Mouse (Mus musculus): ENCODE data around the gene Col25a1.

Gene Col25a1

DNA sequence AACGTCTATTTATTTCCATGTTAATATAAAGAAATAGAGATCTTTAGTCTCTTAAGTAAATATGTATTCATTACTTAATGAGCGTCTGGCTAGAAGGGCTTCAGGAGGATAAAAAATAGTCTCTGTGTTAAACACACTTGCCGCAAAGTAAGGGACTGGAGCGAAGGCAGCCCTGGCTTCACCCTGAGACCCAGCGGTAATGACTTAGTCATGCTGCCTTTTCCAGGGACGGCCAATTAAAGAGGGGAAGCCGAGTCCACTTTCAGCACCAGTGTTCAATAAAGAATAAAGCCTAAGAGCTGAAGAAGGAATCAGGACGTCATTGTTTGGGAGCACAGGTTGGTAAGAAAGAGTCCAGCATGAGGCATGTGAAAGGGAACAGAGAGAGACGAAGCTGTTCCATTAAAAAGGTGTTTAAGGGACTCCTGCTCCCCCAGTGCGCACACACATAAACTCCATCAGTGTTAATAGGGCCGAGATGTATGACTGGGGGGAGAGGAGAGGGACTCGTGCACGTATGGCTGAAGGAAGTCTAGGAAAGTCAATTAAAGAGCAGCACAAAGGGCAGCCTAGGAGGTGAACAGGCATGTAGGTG, 30.1 kb downstream of the Col25a1 start:
- no peak for DNase-seq (ENCODE audit: low read depth, low spot score)

DNA sequence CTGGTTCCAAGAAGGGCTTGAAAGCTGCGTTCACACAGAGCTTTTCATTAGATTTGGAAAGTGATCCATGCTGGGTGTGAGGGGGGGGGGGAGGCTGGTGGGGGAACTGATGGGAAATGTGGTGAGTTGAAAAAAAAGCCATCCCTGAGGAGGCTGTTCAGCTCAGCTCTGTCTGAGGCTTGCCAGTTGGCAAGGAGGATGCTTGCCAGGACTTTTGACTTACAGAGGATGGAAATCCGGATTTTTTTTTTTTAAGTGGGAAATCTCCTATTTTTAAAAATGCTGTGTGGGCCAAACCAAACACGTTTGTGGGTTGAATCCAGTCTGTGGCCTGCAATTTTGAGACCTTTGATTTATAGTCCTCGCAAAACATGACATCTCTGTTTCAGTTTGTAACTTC, 35.6 kb downstream of the Col25a1 start:
- no peak for DNase-seq (ENCODE audit: low read depth, low spot score)

DNA sequence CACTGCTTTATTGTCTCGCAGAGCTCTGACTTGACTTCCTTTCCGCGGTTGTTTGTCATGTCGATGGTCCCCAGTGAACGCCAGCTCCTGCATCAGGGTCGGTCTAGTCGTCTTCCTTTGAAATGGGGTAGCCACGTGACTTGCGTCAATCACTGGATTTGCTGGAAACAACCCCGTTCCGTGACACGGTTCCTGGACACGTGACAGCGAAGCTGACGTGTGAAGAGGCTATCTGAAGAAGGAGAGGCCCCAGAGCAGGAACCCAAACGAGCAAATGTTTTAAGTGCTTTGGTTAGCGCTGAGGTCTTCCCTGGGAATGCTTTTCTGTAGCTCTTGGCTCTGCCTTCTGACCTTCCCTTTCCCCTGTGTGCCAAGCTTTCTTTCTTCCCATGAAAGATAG, 41.5 kb downstream of the Col25a1 start:
- no peak for DNase-seq (ENCODE audit: low read depth, low spot score)

DNA sequence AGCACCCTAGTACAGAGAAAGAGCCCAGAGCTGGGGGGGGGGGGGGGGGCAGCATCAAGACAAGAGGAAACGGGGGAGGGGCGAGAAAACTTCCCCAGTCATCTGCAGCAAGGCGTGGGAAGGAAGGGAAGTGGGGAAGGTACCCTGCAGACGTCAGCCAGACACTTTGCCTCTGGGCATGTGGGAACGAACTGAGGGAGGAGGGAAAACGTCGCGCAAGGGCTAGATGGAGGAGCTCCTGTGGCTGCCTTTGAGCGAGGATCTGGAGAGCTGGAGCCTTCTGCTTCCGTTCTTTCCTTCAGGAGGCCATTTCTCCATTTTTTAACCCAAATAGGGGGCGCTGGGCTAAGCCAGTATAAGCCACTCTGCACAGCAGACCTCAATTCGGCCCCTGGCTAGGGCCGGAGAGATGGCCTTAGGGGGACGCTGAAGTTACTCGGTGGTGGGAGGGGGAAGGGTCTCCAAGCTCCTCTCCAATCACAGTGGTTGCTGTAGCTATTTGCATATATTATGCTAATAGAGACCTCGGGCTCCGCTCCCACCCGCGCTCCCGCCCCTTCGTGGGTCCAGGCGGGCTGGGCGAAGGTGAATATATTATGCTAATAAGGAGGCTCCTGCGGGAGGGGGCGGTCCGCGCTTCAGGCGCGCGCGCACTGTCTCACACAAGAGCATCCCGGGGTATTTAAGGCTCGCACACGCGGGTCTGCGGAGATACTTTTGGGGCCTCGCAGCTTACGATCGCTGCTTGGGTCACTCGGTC, 49.1 kb downstream of the Col25a1 start:
- DNase-seq (ENCODE audit: low read depth, low spot score), result peak; percentile 8

DNA sequence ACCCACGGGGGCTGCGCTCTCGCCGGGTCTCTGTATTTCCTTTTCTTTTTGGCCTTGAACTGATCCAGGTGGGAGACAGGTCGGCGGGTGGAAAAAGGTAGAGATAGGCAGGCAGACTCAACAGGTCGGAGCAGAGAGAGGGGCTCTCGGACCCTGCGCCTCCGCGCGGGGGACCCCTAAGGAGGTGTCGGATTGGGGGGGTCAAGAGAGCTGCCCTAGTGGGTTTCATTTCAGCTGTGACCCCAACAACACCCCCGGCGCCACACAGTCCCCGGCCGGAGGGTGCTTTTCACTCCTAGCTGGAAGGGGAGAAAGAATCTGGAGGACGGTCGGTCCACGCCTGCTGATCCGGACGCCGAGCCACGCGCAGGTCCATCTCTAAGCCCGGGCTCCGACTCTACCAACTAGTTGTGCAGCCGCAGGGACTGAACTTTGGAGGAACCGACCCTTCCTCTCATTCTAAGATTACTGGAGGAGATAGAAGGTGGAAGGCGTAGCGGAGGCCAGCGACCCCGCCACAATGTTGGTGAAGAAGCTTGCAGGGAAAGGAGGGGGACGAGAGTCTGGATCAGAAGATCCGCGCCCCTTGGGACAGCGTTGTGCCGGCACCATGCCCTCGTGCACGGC, 49.8 kb downstream of the Col25a1 start:
- no peak for DNase-seq (ENCODE audit: low read depth, low spot score)

DNA sequence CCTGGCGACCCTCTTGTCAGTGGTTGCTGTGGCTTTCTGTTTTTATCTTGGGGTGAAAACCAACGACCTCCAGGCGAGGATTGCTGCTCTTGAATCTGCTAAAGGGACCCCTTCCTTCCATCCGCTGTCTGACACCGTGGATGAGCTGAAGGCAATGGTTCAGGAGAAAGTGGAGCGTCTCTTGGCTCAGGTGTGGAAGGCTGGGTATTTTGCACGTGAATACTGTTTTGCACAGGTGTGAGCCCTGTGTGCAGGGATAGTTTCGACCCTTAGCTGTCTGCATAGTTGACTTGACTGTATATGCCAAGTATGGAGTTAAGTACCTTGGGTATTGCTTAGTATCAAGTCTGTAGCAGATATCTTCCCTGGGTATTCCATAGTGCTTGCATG, 50.3 kb downstream of the Col25a1 start:
- no peak for DNase-seq (ENCODE audit: low read depth, low spot score)

DNA sequence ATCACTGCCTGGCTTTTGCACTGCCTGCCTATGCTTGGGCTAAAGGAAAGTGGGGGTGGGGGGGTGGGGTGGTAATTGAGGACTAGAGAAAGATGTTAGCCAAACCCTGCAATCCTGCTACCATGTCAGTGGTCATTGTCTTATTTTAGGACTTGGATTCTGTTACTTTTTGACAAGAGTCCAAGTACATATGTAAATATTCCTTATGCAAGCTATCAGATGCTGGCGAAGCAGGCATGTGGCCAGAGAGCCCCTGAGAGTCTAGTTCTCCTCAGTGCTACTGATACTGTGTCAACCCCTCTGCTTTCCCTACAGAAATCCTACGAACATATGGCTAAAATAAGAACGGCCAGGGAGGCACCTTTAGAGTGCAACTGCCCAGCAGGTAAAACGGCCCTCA, 51.1 kb downstream of the Col25a1 start:
- no peak for DNase-seq (ENCODE audit: low read depth, low spot score)

DNA sequence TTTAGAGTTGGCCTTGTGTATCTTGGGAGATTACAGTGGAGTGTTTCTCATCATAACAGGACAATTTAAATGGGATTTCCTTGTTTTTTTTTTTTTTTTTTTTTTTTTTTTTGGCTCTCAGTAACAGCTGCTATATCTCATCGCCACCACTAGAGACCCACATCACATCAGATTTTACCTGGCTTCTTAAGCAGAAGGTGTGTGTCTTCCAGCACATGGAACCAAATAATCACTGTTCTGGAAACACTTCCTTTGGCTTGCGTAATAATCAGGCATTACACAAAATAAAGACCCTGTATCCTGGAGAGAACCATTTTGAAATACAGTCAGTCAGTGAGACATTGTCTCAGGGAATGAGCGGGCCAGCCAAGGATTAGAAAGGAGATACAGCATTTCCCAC, 53.8 kb downstream of the Col25a1 start:
- no peak for DNase-seq (ENCODE audit: low read depth, low spot score)

DNA sequence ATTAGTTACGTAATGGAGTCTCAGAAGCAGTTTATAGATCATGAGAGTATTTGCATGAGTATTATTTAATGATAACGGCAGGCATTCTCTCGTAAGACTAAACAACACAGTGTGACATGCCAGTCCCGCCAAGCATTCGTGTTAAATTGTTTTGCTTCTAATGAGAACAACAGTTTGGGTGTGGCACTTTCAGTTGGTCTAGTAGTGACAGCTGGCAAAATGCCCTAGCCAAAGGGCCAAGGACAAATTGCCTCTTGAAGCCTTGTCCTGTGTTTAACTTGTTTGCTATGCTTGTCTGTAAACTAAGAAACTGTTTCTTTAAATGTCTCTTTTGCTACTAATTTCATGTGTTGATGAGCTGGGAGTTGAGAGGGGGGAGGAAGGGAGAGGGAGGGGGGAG, 56.3 kb downstream of the Col25a1 start:
- DNase-seq (ENCODE audit: low read depth, low spot score), result no peak

DNA sequence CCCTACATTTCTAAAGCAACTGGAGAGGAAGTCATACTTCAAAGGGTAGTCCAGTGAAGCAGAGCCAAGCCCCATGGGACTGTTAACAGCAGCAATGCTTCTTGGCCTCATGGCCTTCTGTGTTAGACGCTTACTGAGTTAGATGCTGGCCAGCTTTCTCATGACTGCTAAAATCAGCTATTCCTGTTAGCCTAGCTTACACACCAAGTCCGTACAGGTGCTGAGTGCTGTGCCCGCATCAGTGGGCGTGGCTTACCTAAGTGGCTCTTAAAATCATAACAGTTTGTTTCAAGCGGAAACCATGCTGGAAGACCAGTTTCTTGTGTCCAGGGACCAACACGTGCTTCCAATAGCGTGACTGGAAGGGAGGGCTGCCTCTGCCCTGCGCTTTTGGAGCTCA, 62.1 kb downstream of the Col25a1 start:
- no peak for DNase-seq (ENCODE audit: low read depth, low spot score)

DNA sequence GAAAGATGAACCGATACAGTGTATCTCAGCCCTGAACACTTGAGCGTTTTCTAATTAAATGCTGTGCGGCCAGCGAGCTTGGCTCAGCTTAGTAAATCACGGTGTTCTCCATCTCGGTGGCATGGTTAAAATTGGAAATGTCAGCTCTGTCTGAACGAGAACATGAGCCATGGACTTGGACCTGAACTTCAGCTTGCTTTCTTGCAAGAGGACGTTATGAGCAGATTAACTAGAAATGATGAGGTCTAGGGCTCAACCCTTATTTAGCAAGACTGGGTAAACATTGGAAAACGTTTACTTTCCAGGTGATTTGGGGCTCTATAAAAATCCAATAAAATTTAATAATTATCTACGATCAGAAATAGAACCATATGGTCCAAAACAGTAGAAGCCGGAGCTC, 83.3 kb downstream of the Col25a1 start:
- no peak for DNase-seq (ENCODE audit: low read depth, low spot score)

DNA sequence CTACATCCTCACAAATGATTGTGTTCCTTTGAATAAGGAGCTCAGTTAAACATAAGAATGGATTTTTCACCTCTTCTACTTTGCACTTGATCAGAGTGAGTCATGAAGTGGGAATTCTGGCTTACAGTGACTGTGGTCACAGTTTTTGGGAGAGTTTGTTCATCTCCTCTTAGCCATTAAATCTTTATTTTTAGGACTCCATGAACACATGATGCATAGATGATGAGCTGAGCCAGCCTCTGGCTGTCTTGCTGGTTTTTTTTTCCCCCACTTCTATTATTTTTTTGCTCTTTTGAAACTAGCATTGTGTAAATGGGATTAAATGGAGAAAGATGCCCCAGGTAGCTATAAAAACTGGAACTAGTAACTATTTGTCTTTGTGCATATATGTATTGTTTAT, 84.8 kb downstream of the Col25a1 start:
- DNase-seq (ENCODE audit: low read depth, low spot score), result no peak

DNA sequence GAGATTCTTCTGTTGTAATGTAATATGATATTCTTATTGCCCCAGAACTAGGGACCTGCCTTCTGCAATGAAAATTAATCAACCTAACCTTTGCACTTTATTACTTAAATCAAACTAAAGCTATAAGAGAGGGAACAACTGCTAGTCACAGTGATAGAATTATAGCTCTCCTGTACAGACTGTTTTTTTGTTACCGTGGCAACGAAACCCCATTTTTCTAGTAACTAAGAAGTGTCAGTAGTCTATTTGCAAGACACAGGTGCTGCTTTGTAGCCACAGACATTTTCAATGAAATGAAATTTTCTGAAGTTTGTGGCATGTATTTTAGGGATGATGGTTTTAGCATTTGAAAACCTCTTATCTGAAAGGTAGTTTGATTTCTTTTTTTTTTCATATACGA, 85.3 kb downstream of the Col25a1 start:
- no peak for DNase-seq (ENCODE audit: low read depth, low spot score)

DNA sequence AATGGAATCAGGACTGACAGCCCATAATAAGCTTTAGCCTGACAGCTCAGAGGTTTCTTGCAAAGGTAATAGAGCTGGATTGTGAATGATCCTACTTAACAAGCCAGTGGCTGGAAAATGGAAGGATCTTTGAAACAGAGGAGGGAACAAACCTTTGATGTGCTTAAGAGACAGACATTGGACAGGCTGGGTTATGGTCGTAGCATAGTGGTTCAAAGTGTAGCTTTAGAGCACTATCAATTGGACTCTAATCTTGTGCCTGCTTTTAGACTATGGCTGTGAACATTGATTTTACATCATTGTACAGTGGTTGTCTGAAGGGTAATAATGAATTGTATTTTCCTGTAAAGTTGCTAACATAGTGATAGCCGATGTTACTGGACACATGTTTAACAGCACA, 86.4 kb downstream of the Col25a1 start:
- no peak for DNase-seq (ENCODE audit: low read depth, low spot score)

DNA sequence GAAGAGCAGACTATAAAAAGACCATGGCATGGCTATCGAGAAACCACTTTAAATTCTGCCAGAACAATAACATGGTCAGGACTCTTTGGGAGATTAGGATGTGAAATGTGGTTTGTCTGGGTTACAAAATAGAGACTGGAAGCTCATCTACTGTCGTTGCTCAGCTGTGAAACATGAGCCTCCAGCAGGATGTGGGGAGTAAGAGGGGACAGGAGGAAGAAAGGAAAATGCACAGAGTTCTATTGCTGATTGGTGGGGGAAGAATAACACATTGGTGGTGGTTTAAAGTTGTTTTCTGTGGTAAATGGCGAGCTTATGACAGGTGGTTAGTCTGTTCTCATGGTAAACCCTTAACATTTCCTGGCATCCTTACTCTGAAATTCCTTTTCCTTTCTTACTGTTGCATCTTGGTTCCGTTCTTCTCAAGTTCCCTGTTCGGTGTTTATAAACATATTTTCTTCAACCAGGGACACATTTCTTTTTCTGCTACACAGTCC, 87.0 kb downstream of the Col25a1 start:
- no peak for DNase-seq (ENCODE audit: low read depth, low spot score)

DNA sequence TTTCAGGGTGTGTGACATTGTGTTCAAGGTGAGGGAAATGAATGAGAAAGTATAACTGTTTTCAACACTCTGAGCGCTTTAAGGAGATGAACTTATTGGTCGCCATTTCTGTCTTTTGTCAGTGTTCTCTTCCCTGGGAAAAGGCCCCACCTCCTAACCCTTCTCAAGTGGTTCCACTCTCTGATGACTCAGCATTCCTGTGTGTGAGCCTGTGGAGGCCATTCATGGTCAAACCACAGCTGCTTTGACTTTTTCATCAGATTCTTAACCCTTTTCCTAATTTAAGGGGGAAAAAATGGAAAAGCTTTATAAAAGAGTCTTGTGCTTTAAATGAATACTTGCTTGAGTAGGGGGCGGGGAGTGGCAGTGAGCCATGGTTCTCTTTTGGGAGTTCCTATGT, 89.5 kb downstream of the Col25a1 start:
- DNase-seq (ENCODE audit: low read depth, low spot score), result no peak

DNA sequence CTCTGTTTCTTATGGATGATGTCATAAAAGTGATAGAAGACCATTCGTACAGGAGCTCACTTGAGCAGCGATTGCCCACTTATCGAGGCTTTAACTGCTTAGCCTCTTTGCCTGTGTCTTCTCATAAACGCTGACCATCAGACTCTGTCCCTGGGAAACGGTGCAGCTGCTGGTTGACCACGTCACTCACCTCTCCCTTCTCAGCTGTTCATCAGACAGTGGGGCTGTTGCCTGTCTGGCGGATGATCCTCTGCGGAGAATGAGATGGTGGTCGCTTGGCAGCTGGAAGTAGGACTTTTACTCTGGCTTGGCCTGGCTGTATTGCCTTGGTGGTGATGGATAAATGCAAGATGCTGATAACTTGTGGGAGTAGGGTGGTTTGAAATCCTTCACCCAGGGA, 96.9 kb downstream of the Col25a1 start:
- DNase-seq (ENCODE audit: low read depth, low spot score), result no peak

DNA sequence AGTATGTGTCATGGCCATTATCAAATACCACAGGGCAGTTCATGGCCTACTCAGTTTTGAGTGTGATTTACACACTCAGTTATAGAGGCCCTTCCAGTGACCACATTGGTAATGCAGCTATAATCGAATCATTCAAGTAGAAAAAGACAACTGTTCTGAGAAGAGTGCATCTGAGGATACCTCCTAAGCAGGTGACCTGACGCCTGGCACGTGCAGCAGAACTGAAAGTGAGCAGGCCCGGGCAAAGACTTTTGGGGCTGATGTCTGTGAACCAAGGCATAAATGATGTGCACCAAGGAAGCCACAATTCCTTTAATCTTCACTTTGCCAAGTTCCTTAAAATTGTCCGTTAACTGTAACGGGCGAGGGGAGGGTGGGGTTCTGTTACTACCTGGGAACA, 101.6 kb downstream of the Col25a1 start:
- DNase-seq (ENCODE audit: low read depth, low spot score), result no peak

DNA sequence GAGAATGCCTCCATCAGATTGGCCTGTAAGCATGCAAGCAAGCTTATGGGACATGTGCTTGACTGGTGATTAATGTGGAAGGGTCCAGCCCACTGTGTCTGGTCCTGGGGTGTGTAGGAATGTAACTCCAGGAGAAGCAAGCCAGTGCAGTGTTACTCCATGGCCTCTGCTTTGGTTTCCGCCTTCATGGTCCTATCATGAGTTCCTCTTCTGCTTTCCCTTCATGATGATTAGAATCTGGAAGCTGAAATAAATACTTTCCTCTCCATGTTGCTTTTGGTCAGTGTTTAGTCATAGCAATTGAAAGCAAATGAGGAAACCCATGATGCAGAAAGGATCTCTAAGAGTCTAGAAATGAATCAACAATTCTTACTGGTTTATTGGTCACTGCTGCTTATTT, 103.9 kb downstream of the Col25a1 start:
- DNase-seq (ENCODE audit: low read depth, low spot score), result no peak

DNA sequence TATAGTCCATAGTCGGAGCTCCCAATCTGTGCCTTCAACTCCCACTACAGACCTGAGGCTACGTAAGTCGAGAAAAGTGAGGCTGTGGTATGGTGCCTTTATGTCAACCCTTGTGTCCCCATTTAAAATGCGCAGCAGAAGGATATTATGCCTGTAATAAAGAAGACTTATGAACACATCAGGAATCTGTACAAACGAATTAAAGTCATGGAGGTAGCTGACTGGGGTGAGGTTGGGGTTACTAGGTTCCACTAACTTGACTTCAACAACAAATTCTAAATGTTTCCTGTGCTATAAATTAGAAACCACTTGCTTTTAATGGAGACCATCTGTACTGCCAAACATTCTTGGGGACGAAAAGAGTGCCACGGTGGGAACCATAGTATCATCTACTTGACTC, 104.8 kb downstream of the Col25a1 start:
- DNase-seq (ENCODE audit: low read depth, low spot score), result no peak

DNA sequence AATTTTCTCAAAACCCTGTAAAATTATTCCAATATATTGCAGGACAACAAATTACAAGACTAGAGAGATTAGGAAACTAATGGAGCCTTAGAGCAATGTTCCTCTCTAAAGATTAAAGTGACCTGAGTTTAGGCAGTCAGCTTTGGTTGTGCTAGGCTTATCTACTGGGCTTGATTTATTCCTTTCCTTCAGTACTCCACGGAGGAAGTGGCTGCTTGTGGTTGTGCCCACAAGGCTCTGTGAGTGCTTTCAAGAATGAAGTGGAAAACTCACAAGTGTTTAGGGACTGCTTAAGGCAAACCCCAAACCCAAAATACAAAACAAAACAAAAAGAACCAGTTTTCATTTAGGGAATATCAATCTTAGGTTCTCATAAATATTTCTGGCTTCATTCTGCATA, 106.6 kb downstream of the Col25a1 start:
- no peak for DNase-seq (ENCODE audit: low read depth, low spot score)

DNA sequence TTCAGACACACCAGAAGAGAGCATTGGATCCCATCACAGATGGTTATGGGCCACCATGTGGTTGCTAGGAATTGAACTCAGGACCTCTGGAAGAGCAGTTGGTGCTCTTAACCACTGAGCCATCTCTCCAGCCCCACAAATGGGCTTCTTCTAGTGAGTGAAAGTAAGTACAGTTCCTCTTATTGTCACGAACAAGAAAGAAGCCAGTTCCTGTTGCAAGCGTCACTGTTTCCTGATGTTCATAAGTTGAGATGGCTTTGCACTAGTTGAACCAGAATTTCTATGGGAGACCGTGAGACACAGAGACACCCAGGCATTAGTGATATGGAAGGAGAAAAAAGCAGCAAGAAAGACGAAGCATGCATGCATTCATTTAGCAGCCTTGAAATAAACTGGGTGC, 110.6 kb downstream of the Col25a1 start:
- DNase-seq (ENCODE audit: low read depth, low spot score), result no peak

DNA sequence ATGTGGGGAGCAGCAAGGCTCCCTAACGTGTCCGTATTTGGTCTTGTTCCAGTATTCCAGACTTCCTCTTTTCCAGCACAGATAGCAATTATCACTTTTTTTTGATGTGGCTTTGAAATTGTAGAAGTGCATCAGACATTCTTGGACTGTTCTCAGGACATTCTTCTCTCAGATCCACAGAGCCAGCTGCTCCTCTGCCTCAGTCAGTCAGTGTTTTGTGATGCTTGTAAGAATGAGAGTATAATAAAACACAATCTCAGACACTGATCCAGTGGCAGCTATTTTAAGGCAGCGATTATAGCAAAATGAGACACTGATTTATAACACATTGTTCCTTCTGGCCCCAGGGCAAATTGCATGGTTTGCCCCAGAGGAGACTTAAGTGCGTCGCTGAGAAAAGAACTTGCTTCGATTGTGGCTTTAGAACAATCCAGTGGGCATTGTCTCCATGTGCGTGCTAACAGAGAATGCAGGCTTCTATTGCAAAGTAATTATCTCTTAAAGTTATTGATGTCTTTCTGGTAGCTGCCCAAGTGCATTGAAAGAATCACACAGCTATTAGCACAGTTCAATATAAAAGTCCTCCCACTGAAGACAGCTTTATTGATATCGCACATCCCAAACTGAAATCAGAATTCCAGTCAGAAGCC, 111.5 kb downstream of the Col25a1 start:
- DNase-seq (ENCODE audit: low read depth, low spot score), result no peak
